Mouse (Mus musculus): Measurements from ENCODE around the gene Iffo1.

GRCm38 (mm10) chr6:125112553-125112952 is 32.5 kb upstream of the Iffo1 start:
- TF ChIP-seq CTCF (IDR thresholded peaks at IDR 0.05; ENCODE audit: borderline replicate concordance, control insufficient read depth, extremely low read depth, insufficient read depth, low read length, poor library complexity) = no peak
- TF ChIP-seq POLR2A (IDR thresholded peaks at IDR 0.05; ENCODE audit: control insufficient read depth, extremely low read depth, insufficient read depth, low read length, poor library complexity) = no peak

All from thymus, adult 2 months (tissue).